Mouse (Mus musculus) activated CD4-positive, CD25-positive, alpha-beta regulatory T cell, adult 4 months (primary cell): ENCODE measurements around the gene Foxf1. TPM values are rescaled to one million over a fixed set of nuclear protein-coding genes. Genes with fewer than 3 reads are reported as not detected.

ENCODE experiments used
- ATAC-seq: one replicate; pipeline ENCODE4 v1.8.0; 2017
- polyA plus RNA-seq, 2 experiments: library from polyadenylated mRNA; unstranded; fragments of 100-300 nt; shearing (Covaris generic); gene quantifications; one replicate each; pipeline ENCODE4 v1.2.1; 2017

Foxf1 gene
- polyA plus RNA-seq, 2 experiments from 2014 or later, result not detected

DNA sequence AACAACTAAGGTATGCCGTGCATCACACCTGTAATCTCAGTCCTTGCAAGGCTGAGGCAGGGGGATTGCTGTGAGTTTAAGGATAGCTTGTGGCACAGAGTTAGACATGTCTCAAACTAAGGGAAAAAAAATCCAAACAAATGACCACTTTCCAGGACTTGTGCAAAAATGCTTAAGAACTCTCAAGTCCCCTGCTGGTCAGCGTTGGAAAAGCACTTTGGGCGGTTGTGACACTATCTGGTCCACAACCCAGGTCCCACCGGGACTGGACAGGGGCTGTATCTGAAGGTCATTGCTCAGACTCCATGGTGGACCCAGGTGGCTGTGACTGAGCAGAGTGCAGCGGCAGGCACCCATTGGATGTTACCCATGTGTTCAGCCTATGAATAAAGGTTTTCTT lies 46.3 kb downstream of the Foxf1 start:
- no peak for ATAC-seq

- no peak for ATAC-seq
These were observed 48.9 kb downstream of the Foxf1 start for GRCm38 (mm10) chr8:121132961-121133513.

DNA sequence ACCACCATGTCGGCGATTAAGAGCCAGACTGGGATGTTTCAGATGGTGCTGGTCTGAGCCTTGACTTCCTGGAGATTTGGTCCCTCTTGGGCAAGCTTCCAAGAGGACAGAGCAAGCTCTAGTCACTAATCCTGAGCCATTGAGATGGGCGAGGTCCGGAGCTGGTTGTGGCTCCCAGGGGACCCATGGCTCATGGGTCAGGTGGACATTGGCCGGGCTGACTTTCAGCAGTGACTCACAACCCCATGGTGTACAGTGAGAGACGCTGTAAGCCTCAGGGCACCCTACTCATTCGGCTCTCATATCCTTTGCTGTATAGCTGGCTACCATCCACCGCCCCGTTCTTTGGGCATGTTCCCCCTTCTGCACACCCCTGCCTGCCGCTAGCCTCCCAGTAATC lies 49.9 kb downstream of the Foxf1 start:
- no peak for ATAC-seq

DNA sequence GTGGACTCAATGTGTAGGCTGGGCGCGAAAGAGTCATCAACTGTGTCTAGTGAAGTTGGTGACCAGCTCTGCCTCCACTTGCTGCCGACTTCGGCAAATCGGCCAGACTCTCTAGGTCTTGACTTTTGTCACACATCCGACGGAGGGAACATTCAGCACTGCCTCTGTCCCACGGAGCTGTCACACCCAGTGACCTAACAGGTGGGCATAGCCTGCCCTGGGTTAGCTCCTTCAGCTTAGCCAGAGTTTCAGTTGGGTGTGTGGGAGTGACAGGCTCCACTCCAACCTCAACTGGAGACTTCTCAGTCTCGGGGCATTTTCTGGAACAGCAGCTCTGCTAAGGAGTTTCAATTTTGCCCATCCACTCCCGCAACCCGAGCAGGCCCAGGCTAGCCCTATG lies 50.3 kb downstream of the Foxf1 start:
- no peak for ATAC-seq

GRCm38 (mm10) chr8:121136856-121137255 lies 52.7 kb downstream of the Foxf1 start:
- no peak for ATAC-seq

Other genes with a start within 250 kb of the Foxf1 start
- gene Mthfsd, start 24.0 kb downstream of the Foxf1 start, polyA plus RNA-seq, result 10 to 100 TPM; 16.1 to 24.7 TPM
- not detected for gene Foxc2, start 31.8 kb downstream of the Foxf1 start, polyA plus RNA-seq
- gene Foxl1, start 43.6 kb downstream of the Foxf1 start, polyA plus RNA-seq, result not detected